Mouse (Mus musculus) forebrain, postnatal 0 days (tissue): ENCODE data around the gene Bbof1. TPM values are rescaled to one million over a fixed set of nuclear protein-coding genes. Genes with fewer than 3 reads are reported as not detected.
A peak's percentile ranks its signal among the peaks of the same experiment; 100 is the strongest.

Experiments used
- ATAC-seq: fragments of 200-750 bp; cut with Nextera tagmentation; 2 replicates; pipeline ENCODE4 v1.8.0; 2017; ENCODE audit warnings: mild to moderate bottlenecking, moderate library complexity
- DNase-seq: peaks from one replicate; pipeline ENCODE4 v3.0.0-alpha.2; 2015
- H3K27ac ChIP-seq: fragments of 300-500 bp; sonication (generic); 2 replicates; pipeline ENCODE4 v1.5.1; 2014; ENCODE audit warnings: low read depth, mild to moderate bottlenecking, antibody characterized with exemption, low read length, moderate library complexity, mixed read lengths
- H3K27me3 ChIP-seq: fragments of 300-500 bp; sonication (generic); 2 replicates; pipeline ENCODE4 v1.6.1; 2014; ENCODE audit warnings: mild to moderate bottlenecking, low read length, mixed read lengths; ENCODE audit not compliant: insufficient read depth
- H3K36me3 ChIP-seq: fragments of 300-500 bp; sonication (generic); 2 replicates; pipeline ENCODE4 v1.6.1; 2014; ENCODE audit warnings: mild to moderate bottlenecking, moderate library complexity; ENCODE audit not compliant: insufficient read depth
- H3K4me1 ChIP-seq: fragments of 300-500 bp; sonication (generic); 2 replicates; pipeline ENCODE4 v1.6.1; 2014; ENCODE audit warnings: antibody characterized with exemption; ENCODE audit not compliant: insufficient read depth
- H3K4me2 ChIP-seq: fragments of 300-500 bp; sonication (generic); 2 replicates; pipeline ENCODE4 v1.6.1; 2014; ENCODE audit warnings: low read depth, mild to moderate bottlenecking, moderate library complexity
- H3K4me3 ChIP-seq: fragments of 300-500 bp; sonication (generic); 2 replicates; pipeline ENCODE4 v1.5.1; 2014; ENCODE audit warnings: low read depth, low read length, mixed read lengths
- H3K9ac ChIP-seq: fragments of 300-500 bp; sonication (generic); 2 replicates; pipeline ENCODE4 v1.6.1; 2014; ENCODE audit warnings: mild to moderate bottlenecking
- H3K9me3 ChIP-seq: fragments of 300-500 bp; sonication (generic); 2 replicates; pipeline ENCODE4 v1.6.1; 2016; ENCODE audit warnings: low read length
- CTCF ChIP-seq: sonication (generic); IDR thresholded peaks from 2 replicates; pipeline ENCODE4 v1.5.1; 2016; ENCODE audit warnings: antibody characterized with exemption, control low read depth, low read depth
- whole genome bisulfite sequencing: fragments of 180-500 bp; shearing (Covaris S2); extraction: QIAGEN DNeasy Blood & Tissue Kit; methylation state at CpG from one replicate; pipeline ENCODE4 v1.1.7; 2014; 5-methylcytosine and 5-hydroxymethylcytosine counted together
- polyA plus RNA-seq: library from polyadenylated mRNA; unstranded; fragments of >200 nt; fragmentation: Nextera tagmentation; extraction: Ambion mirVana; gene quantifications from 2 replicates; pipeline ENCODE4 v1.2.1, GENCODE M21; 2015
- total RNA-seq: library from RNA; depleted of rRNA; stranded (reverse); fragments of >200 nt; gene quantifications from 2 replicates; pipeline ENCODE4 v1.2.3, GENCODE M21; 2014

The Bbof1 gene
- total and polyA plus RNA-seq, 2 experiments from 2014 or later, result 3.0 TPM

- WGBS, result 85% methylated on average over 9 of the region's 9 CpGs
- Histone ChIP-seq H3K9ac (no peak overlapping the region), H3K4me3 (no peak overlapping the region), H3K4me1 (no peaks in the 10 kb centered on the region), H3K36me3 (no peaks in the 10 kb centered on the region), H3K27me3 (no peaks in the 10 kb centered on the region), H3K27ac (no peak overlapping the region), H3K4me2 (no peak overlapping the region), H3K9me3 (no peaks in the 10 kb centered on the region)
- DNase-seq (no peak), ATAC-seq (no peak)
- TF ChIP-seq CTCF, result no peak
These were observed 9.2 kb upstream of the Bbof1 start for GRCm38 (mm10) chr12:84399663-84400062.

- Histone ChIP-seq H3K9me3 (no peaks in the 10 kb centered on the region), H3K27me3 (no peaks in the 10 kb centered on the region), H3K4me3 (no peak overlapping the region), H3K36me3 (no peaks in the 10 kb centered on the region), H3K27ac (no peak overlapping the region), H3K9ac (no peak overlapping the region), H3K4me1 (no peaks in the 10 kb centered on the region), H3K4me2 (no peak overlapping the region)
- ATAC-seq (no peak), DNase-seq (no peak)
- WGBS, result 86% methylated on average over 3 of the region's 3 CpGs
- no peak for TF ChIP-seq CTCF
These were observed 8.8 kb upstream of the Bbof1 start for GRCm38 (mm10) chr12:84400068-84400467.

- DNase-seq (no peak), ATAC-seq (no peak)
- Histone ChIP-seq H3K9me3 (no peaks in the 10 kb centered on the region), H3K4me3 (no peak overlapping the region), H3K4me1 (no peaks in the 10 kb centered on the region), H3K36me3 (no peaks in the 10 kb centered on the region), H3K27ac (no peak overlapping the region), H3K4me2 (no peak overlapping the region), H3K9ac (no peak overlapping the region), H3K27me3 (no peaks in the 10 kb centered on the region)
- 72% methylated on average over 3 of the region's 3 CpGs for WGBS
- no peak for TF ChIP-seq CTCF
These were observed 8.2 kb upstream of the Bbof1 start for GRCm38 (mm10) chr12:84400653-84401052.

- no peaks in the 10 kb centered on the region for H3K4me1 ChIP-seq
- no peaks in the 10 kb centered on the region for H3K36me3 ChIP-seq
- no peak for TF ChIP-seq CTCF
- H3K9me3 ChIP-seq, result no peaks in the 10 kb centered on the region
- DNase-seq, result no peak
- H3K27me3 ChIP-seq, result no peaks in the 10 kb centered on the region
- no peak overlapping the region for H3K27ac ChIP-seq
- no peak overlapping the region for H3K4me2 ChIP-seq
- no peak for ATAC-seq
- H3K9ac ChIP-seq, result no peak overlapping the region
- 83% methylated on average over 9 of the region's 9 CpGs for WGBS
- H3K4me3 ChIP-seq, result no peak overlapping the region
These were observed 5.9 kb upstream of the Bbof1 start for GRCm38 (mm10) chr12:84402923-84403322.

GRCm38 (mm10) chr12:84404541-84404940 lies 4.3 kb upstream of the Bbof1 start:
- no peak for DNase-seq
- Histone ChIP-seq H3K9me3 (no peaks in the 10 kb centered on the region), H3K36me3 (no peaks in the 10 kb centered on the region), H3K27ac (no peak overlapping the region), H3K27me3 (no peaks in the 10 kb centered on the region), H3K4me2 (no peak overlapping the region), H3K9ac (no peak overlapping the region), H3K4me1 (peaks cover 4% of the 10 kb centered on the region; the same call in 1 of the 2 replicates), H3K4me3 (no peak overlapping the region)
- no peak for TF ChIP-seq CTCF
- ATAC-seq, result no peak
- WGBS, result 44% methylated on average over 6 of the region's 6 CpGs

- H3K4me2 ChIP-seq, result no peak overlapping the region
- DNase-seq, result no peak
- H3K9me3 ChIP-seq, result no peaks in the 10 kb centered on the region
- H3K4me1 ChIP-seq, result peaks cover 5% of the 10 kb centered on the region; the same call in 1 of the 2 replicates
- no peak overlapping the region for H3K27ac ChIP-seq
- no peak overlapping the region for H3K9ac ChIP-seq
- 68% methylated on average over 4 of the region's 4 CpGs for WGBS
- no peak for ATAC-seq
- H3K27me3 ChIP-seq, result no peaks in the 10 kb centered on the region
- no peak for TF ChIP-seq CTCF
- no peak overlapping the region for H3K4me3 ChIP-seq
- no peaks in the 10 kb centered on the region for H3K36me3 ChIP-seq
These were observed 1.6 kb upstream of the Bbof1 start for GRCm38 (mm10) chr12:84407259-84407658.

GRCm38 (mm10) chr12:84407874-84408818 lies 725 bp upstream of the Bbof1 start:
- TF ChIP-seq CTCF, result no peak; the same call in 1 of the 2 replicates
- Histone ChIP-seq H3K27me3 (no peaks in the 10 kb centered on the region), H3K4me2 (peak overlapping the region; percentile 82), H3K4me1 (peaks cover 5% of the 10 kb centered on the region; the same call in 1 of the 2 replicates), H3K4me3 (peak overlapping the region; percentile 89), H3K9me3 (no peaks in the 10 kb centered on the region), H3K36me3 (no peaks in the 10 kb centered on the region), H3K27ac (peak overlapping the region; percentile 88), H3K9ac (peak overlapping the region; percentile 79)
- DNase-seq (peak; percentile 51), ATAC-seq (peak; percentile 57)
- 3% methylated on average over 46 of the region's 52 CpGs for WGBS
